Mouse (Mus musculus) small intestine, adult 2 months (tissue): ENCODE data around the gene Etnk1.

Experiments
- CTCF ChIP-seq: fragments of 200-500 bp; IDR thresholded peaks from 2 replicates; pipeline ENCODE4 v1.5.1; 2012; ENCODE audit warnings: low read depth, mild to moderate bottlenecking, control low read depth, inconsistent platforms, low read length, moderate library complexity, mixed read lengths; ENCODE audit not compliant: insufficient replicate concordance, insufficient read length; ENCODE audit errors: extremely low read depth
- POLR2A ChIP-seq: fragments of 200-500 bp; IDR thresholded peaks from 2 replicates; pipeline ENCODE4 v1.6.1; 2012; ENCODE audit warnings: low read depth, mild to moderate bottlenecking, control low read depth, inconsistent platforms, low read length, moderate library complexity

GRCm38 (mm10) chr6:143219347-143219746 lies 52.3 kb downstream of the Etnk1 start:
- TF ChIP-seq POLR2A (no peak), CTCF (no peak)
